Mouse (Mus musculus) myocyte (in vitro differentiated cells): Measurements from ENCODE around the gene Smyd1.

Experiments used
- CEBPB ChIP-seq: IDR thresholded peaks from 2 replicates; pipeline ENCODE4 v1.6.1; 2011; ENCODE audit warnings: mild to moderate bottlenecking, moderate library complexity; ENCODE audit not compliant: poor library complexity, insufficient read depth, severe bottlenecking
- E2F4 ChIP-seq: IDR thresholded peaks from one replicate; pipeline ENCODE4 v1.6.1; 2011; ENCODE audit warnings: mild to moderate bottlenecking, control low read depth, moderate library complexity; ENCODE audit not compliant: insufficient read depth
- MAX ChIP-seq: IDR thresholded peaks from one replicate; pipeline ENCODE4 v1.6.1; 2011; ENCODE audit warnings: low read depth, mild to moderate bottlenecking, control low read depth
- MYOD1 ChIP-seq, 3 experiments: IDR thresholded peaks; one replicate each; pipeline ENCODE4 v1.6.1; 2011; ENCODE audit warnings: control low read depth in 2 of 3, low read depth in 2 of 3, mild to moderate bottlenecking in 2 of 3, moderate library complexity in 1 of 3; ENCODE audit not compliant: insufficient read length in 2 of 3, control insufficient read depth in 1 of 3
- MYOG ChIP-seq, 3 experiments: IDR thresholded peaks; one replicate each; pipeline ENCODE4 v1.6.1; 2011; ENCODE audit warnings: control low read depth in 2 of 3, low read depth in 2 of 3, mild to moderate bottlenecking in 2 of 3; ENCODE audit not compliant: insufficient read length in 2 of 3, control insufficient read depth in 1 of 3, insufficient read depth in 1 of 3
- POLR2A ChIP-seq: IDR thresholded peaks from one replicate; pipeline ENCODE4 v1.6.1; 2011; ENCODE audit warnings: low read depth, mild to moderate bottlenecking, control low read depth, moderate library complexity; ENCODE audit not compliant: insufficient read length
- POLR2AphosphoS2 ChIP-seq: IDR thresholded peaks from one replicate; pipeline ENCODE4 v1.6.1; 2011; ENCODE audit warnings: low read depth, control low read depth; ENCODE audit not compliant: insufficient read length
- REST ChIP-seq: IDR thresholded peaks from one replicate; pipeline ENCODE4 v1.6.1; 2011; ENCODE audit warnings: mild to moderate bottlenecking, control low read depth, moderate library complexity; ENCODE audit not compliant: insufficient read depth, insufficient read length
- SRF ChIP-seq: IDR thresholded peaks from one replicate; pipeline ENCODE4 v1.6.1; 2011; ENCODE audit warnings: low read depth; ENCODE audit not compliant: control insufficient read depth, insufficient read length
- TCF12 ChIP-seq: IDR thresholded peaks from one replicate; pipeline ENCODE4 v1.6.1; 2011; ENCODE audit warnings: mild to moderate bottlenecking, control low read depth; ENCODE audit not compliant: poor library complexity, insufficient read depth, severe bottlenecking
- TCF3 ChIP-seq: IDR thresholded peaks from one replicate; pipeline ENCODE4 v1.6.1; 2011; ENCODE audit warnings: low read depth, control low read depth; ENCODE audit not compliant: insufficient read length
- USF1 ChIP-seq: IDR thresholded peaks from one replicate; pipeline ENCODE4 v1.6.1; 2011; ENCODE audit warnings: low read depth, mild to moderate bottlenecking, control low read depth, moderate library complexity

DNA sequence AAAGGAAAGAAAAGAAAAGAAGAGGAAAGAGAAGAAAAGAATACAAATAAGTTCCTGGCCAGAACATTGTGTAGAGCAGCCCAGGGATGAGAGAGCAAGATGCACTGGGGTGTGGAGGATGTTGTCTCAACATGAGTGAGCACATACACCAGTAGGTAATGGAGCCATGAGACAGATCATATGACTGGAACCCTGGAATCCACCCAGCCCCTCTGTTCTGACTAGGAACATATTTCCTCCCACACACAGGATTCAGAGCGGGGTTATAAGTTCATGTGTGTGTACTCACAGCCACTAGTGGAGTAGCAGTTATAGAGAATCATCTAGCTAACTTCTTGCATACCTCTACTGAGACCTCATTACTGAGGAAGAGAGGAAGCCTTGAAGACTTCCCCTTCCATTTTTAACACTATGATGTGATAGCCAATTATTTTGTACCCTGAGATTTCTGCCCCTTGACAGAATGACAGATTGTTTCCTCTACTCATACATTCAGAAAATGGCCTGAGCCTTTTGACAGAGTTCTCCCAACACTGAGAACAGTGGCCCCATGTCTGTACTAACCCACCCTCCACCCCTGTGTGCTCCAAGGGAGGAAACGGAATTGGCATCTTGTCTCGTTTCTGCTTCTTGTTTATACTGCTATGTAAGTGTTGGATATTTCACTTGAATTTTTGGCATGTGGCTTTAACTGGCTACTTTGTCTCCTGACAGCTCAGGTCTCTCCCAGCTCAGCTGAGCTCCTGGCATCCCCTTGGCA lies 97.7 kb downstream of the Smyd1 start:
- TF ChIP-seq TCF12: no peak
- no peak for TF ChIP-seq POLR2AphosphoS2
- TF ChIP-seq POLR2A: no peak
- TF ChIP-seq MAX: no peak
- no peak for TF ChIP-seq CEBPB
- TF ChIP-seq REST: no peak
- no peak for TF ChIP-seq USF1
- TF ChIP-seq TCF3: no peak
- TF ChIP-seq E2F4: no peak
- TF ChIP-seq MYOD1 (IDR thresholded peaks at IDR 0.05; ENCODE audit: control insufficient read depth in 1 of 3, insufficient read length in 2 of 3, low read depth in 2 of 3): no peak
- TF ChIP-seq SRF: no peak
- no peak for TF ChIP-seq MYOG (IDR thresholded peaks at IDR 0.05; ENCODE audit: control insufficient read depth in 1 of 3, insufficient read depth in 1 of 3, insufficient read length in 2 of 3, low read depth in 2 of 3)
